27 mouse cellular contexts compared by ENCODE assay signal in the genomic region with DNA sequence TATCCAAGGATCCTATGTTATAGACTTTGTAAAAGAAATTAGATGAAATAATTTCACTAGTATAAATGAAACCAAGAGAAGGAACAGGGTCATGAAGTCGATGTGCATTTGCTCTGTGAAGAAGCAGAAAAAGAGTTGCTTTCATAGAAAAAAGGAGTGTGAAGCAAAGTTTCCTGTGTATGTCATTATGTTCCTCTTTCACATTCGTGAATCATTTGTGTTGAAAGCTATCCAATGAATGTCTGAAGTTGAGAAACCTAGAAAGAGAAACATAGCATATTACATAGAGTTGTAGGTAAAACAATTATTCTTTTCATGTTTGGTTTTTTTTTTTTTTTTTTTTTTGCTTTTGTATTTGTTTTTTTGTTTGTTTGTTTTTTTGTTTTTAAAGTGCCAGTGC.
A peak's percentile ranks its signal among the peaks of the same experiment; 100 is the strongest.
DNase-seq lines count a peak whose midpoint lies in the region; ATAC-seq and TF ChIP-seq lines count a peak whose summit lies in the region.
"Had no signal": no experiment of that assay in that cellular context is flagged by ENCODE, and none has a peak within 500 bp of the region (broad histone marks: within the 10 kb centered on the region; RNA-seq: fewer than 3 reads in every experiment).

No protein-coding gene starts in this region.

- H3K4me2 ChIP-seq in lung, embryonic 14.5 days: no peak overlapping the region
- H3K4me2 ChIP-seq: embryonic facial prominence, embryonic 12.5 days; embryonic facial prominence, embryonic 15.5 days; heart, embryonic 12.5 days; heart, embryonic 15.5 days; hindbrain, embryonic 12.5 days; hindbrain, embryonic 15.5 days had no signal

- no peaks in the 10 kb centered on the region for H3K4me1 ChIP-seq in lung, embryonic 14.5 days (ENCODE audit: insufficient read depth)
- H3K4me1 ChIP-seq: embryonic facial prominence, embryonic 12.5 days; embryonic facial prominence, embryonic 15.5 days; heart, embryonic 12.5 days; heart, embryonic 15.5 days; hindbrain, embryonic 12.5 days; hindbrain, embryonic 15.5 days had no signal

- no peaks in the 10 kb centered on the region for H3K36me3 ChIP-seq in lung, embryonic 14.5 days (ENCODE audit: insufficient read depth)
- H3K36me3 ChIP-seq: embryonic facial prominence, embryonic 12.5 days; embryonic facial prominence, embryonic 15.5 days; heart, embryonic 12.5 days; heart, embryonic 15.5 days; hindbrain, embryonic 12.5 days; hindbrain, embryonic 15.5 days had no signal

- no peak overlapping the region for H3K4me3 ChIP-seq in lung, embryonic 14.5 days (ENCODE audit: low read depth, low read length)
- H3K4me3 ChIP-seq: embryonic facial prominence, embryonic 12.5 days; embryonic facial prominence, embryonic 15.5 days; heart, embryonic 12.5 days; heart, embryonic 15.5 days; hindbrain, embryonic 12.5 days; hindbrain, embryonic 15.5 days had no signal

- no peaks in the 10 kb centered on the region for H3K9me3 ChIP-seq in lung, embryonic 14.5 days (ENCODE audit: low read depth, low read length)
- H3K9me3 ChIP-seq: embryonic facial prominence, embryonic 12.5 days; embryonic facial prominence, embryonic 15.5 days; heart, embryonic 12.5 days; heart, embryonic 15.5 days; hindbrain, embryonic 12.5 days; hindbrain, embryonic 15.5 days had no signal

- H3K27me3 ChIP-seq in lung, embryonic 14.5 days (ENCODE audit: insufficient read depth, low read length): no peaks in the 10 kb centered on the region
- H3K27me3 ChIP-seq: embryonic facial prominence, embryonic 12.5 days; embryonic facial prominence, embryonic 15.5 days; heart, embryonic 12.5 days; heart, embryonic 15.5 days; hindbrain, embryonic 12.5 days; hindbrain, embryonic 15.5 days; Patski had no signal

- no peak for ATAC-seq in lung, embryonic 14.5 days (ENCODE audit: insufficient read depth)
- ATAC-seq in granulocyte monocyte progenitor cell, adult 5-6 weeks (replicated peaks; ENCODE audit: poor library complexity, severe bottlenecking): peak; percentile 99
- ATAC-seq in megakaryocyte progenitor cell, adult 5-6 weeks (replicated peaks; ENCODE audit: poor library complexity): peak; percentile 87
- ATAC-seq: forebrain, embryonic 14.5 days; forebrain, postnatal 0 days; intestine, postnatal 0 days; Patski had no signal

- H3K9ac ChIP-seq in lung, embryonic 14.5 days: no peak overlapping the region
- H3K9ac ChIP-seq: embryonic facial prominence, embryonic 12.5 days; embryonic facial prominence, embryonic 15.5 days; forebrain, postnatal 0 days; heart, embryonic 12.5 days; heart, embryonic 15.5 days; hindbrain, embryonic 12.5 days; hindbrain, embryonic 15.5 days had no signal

- WGBS in lung, embryonic 14.5 days: 51% methylated on average over 2 of the region's 2 CpGs

- H3K27ac ChIP-seq in lung, embryonic 14.5 days (ENCODE audit: low read depth): no peak overlapping the region
- H3K27ac ChIP-seq: embryonic facial prominence, embryonic 12.5 days; embryonic facial prominence, embryonic 15.5 days; heart, embryonic 15.5 days; hindbrain, embryonic 12.5 days; hindbrain, embryonic 15.5 days had no signal

- TF ChIP-seq CTCF in lung, embryonic 14.5 days (IDR thresholded peaks at IDR 0.05; ENCODE audit: low read depth): no peak

- peak; percentile 5 for DNase-seq in lung, embryonic 14.5 days
- DNase-seq in lung, postnatal 25 days (ENCODE audit: low spot score): no peak
- DNase-seq in A20 (ENCODE audit: low read depth, low spot score): peak; percentile 4
- no peak for DNase-seq in urinary bladder, adult 2 months (ENCODE audit: low spot score)
- DNase-seq in layer of hippocampus, adult 11-12 months (ENCODE audit: low spot score): no peak
- no peak for DNase-seq in cerebellum, postnatal 36 days
- DNase-seq: adrenal gland, postnatal 10 days; adrenal gland, postnatal 36 days; cerebellum, adult 11 months; cerebellum, adult 8-10 months; cerebellum, postnatal 10 days; gastrocnemius, postnatal 10 days; heart, adult 18-20 months; heart, postnatal 14 days; heart, postnatal 4 days had no signal

Comparison
In these comparisons a context has a peak if more than half of its experiments do, and no peak if none do; other contexts are left out.
1. DNase-seq: peak in lung, embryonic 14.5 days (single experiment) and A20 (single experiment); none in lung, postnatal 25 days (single experiment), urinary bladder, adult 2 months (single experiment), layer of hippocampus, adult 11-12 months (single experiment) and cerebellum, postnatal 36 days (0 of 2).